Mouse (Mus musculus): ENCODE measurements around the gene Ifi206.

Ifi206 gene

DNA sequence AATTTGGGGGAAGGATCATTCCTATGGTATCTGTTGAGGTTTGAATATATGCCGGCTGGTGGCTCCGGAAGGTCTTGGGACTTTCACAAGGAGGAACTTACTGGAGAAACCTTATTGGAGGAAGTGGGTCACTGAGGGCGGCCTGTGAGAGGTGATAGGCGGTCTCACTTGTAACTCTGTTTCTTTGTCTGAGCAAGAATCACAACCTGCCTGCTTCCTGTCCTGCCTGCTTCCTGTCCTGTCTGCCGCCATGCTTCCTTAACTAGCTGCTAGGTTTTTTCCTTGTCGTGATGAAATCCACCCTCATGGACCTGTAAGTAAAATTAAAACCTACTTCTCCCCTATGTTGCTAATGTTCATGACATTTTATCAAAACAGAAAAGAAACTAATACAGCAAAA lies 70.5 kb downstream of the Ifi206 start:
- DNase-seq (ENCODE audit: low read depth in 2 of 2, low spot score in 2 of 2), result peak; percentile 44 to 58

DNA sequence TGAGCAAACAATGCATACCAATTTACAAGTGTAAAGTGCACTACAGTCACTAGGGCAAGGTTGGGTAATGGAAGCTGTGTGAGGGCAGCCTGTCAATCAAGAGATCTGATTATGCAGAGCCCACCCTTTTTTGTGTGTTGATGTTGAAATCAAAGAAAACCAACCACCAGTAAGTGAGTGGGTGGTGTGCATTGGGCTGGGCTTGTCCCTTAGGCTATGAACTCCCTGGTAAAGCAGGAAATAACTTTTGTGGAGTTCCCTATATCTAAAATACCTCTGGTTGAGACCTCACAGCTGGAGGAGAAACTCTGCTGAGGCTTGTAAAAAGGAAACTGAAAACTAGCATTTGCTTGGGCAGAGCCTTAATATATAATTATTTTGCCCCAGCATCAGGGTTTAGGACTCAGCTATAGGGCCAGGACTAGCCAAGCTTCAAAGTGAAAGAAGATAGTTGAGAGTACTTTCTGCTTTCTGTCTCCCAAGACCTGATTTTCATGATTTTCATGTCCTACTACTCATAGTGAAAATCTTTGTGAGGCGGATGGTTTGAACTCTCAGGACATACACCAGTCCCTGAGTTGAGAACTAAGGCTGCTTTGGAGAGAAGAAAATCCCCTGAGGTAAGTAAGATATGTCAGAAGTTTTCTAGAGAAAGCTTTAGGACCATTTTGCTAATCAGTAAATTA lies 71.8 kb downstream of the Ifi206 start:
- DNase-seq (ENCODE audit: low read depth in 2 of 2, low spot score in 2 of 2), result no peak

DNA sequence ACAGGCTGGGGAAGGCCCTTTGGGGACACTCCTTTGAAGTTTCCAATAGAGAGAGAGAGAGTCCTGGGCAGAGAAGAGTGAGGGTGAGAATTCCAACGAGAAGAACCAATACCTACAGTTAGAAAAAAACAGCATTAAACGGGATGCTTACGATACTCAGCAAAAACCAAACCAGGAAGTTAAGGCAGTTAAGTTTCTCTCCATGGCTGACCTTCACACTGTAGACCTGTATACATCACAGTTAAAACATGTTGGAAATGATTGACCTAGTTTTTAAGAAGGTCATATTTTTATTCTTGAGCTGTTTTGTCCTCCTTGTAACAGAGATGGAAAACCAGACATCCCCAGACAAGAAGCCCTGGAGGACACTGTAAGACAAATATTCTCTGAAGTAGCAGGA lies 72.3 kb downstream of the Ifi206 start:
- DNase-seq (ENCODE audit: low read depth in 2 of 2, low spot score in 2 of 2), result no peak

All from CD8-positive naive resting alpha-beta T cell, adult 2 months (primary cell).